Mouse (Mus musculus): ENCODE data around the gene Primpol. TPM values are rescaled to one million over a fixed set of nuclear protein-coding genes. Genes with fewer than 3 reads are reported as not detected.
A peak's percentile ranks its signal among the peaks of the same experiment; 100 is the strongest.

The Primpol gene
- polyA plus RNA-seq (2014; fragmentation: Nextera tagmentation; extraction: Ambion mirVana) = 9.8 and 10.7 TPM in 2 replicates

GRCm38 (mm10) chr8:46616879-46617689, at the start of gene Primpol, which contains the start of gene Casp3:
Primpol (minus strand) TSS chr8:46617212.
Casp3 (plus strand) TSS chr8:46617291.
- no peaks in the 10 kb centered on the region for H3K27me3 ChIP-seq (ENCODE audit: control insufficient read depth, insufficient read depth, low read length)
- ATAC-seq (ENCODE audit: insufficient number of reproducible peaks, insufficient read depth, low FRiP score, low read depth) = peak; percentile 97
- H3K36me3 ChIP-seq (ENCODE audit: control insufficient read depth, insufficient read depth, low read length) = no peaks in the 10 kb centered on the region
- peaks cover 4 to 9% of the 10 kb centered on the region in 2 experiments; a peak in 3 of 4 replicates for H3K4me1 ChIP-seq (ENCODE audit: control insufficient read depth in 2 of 2, insufficient read depth in 2 of 2, low read length in 2 of 2)
- peak within 1 kb of the TSS; percentile 88 for H3K4me2 ChIP-seq (ENCODE audit: low read length)
- no peaks in the 10 kb centered on the region for H3K9me3 ChIP-seq (ENCODE audit: control insufficient read depth, low read length)
- H3K4me3 ChIP-seq (ENCODE audit: control insufficient read depth in 1 of 2, insufficient read depth in 1 of 2, low read depth in 1 of 2, low read length in 2 of 2) = peak within 1 kb of the TSS; percentile 88 to 96
- H3K9ac ChIP-seq (ENCODE audit: low read length) = peak within 1 kb of the TSS; percentile 93
- WGBS = under 1% methylated on average over 48 of the region's 54 CpGs
- peak within 1 kb of the TSS; percentile 87 to 91 for H3K27ac ChIP-seq (replicated peaks in 1 of 2; ENCODE audit: control insufficient read depth in 1 of 2, insufficient read depth in 1 of 2, low read depth in 2 of 2, low read length in 2 of 2)

- H3K4me1 ChIP-seq (ENCODE audit: control insufficient read depth in 2 of 2, insufficient read depth in 2 of 2, low read length in 2 of 2) = no peaks in the 10 kb centered on the region
- no peaks in the 10 kb centered on the region for H3K27me3 ChIP-seq (ENCODE audit: control insufficient read depth, insufficient read depth, low read length)
- no peaks in the 10 kb centered on the region for H3K9me3 ChIP-seq (ENCODE audit: control insufficient read depth, low read length)
- no peak overlapping the region for H3K27ac ChIP-seq (replicated peaks in 1 of 2; ENCODE audit: control insufficient read depth in 1 of 2, insufficient read depth in 1 of 2, low read depth in 2 of 2, low read length in 2 of 2)
- H3K36me3 ChIP-seq (ENCODE audit: control insufficient read depth, insufficient read depth, low read length) = no peaks in the 10 kb centered on the region
- 77% methylated on average over 2 of the region's 2 CpGs for WGBS
- no peak overlapping the region for H3K9ac ChIP-seq (ENCODE audit: low read length)
- H3K4me3 ChIP-seq (ENCODE audit: control insufficient read depth in 1 of 2, insufficient read depth in 1 of 2, low read depth in 1 of 2, low read length in 2 of 2) = no peak overlapping the region
- ATAC-seq (ENCODE audit: insufficient number of reproducible peaks, insufficient read depth, low FRiP score, low read depth) = no peak
- H3K4me2 ChIP-seq (ENCODE audit: low read length) = no peak overlapping the region
Measured at GRCm38 (mm10) chr8:46655919-46656318, 38.9 kb upstream of the Primpol start.

DNA sequence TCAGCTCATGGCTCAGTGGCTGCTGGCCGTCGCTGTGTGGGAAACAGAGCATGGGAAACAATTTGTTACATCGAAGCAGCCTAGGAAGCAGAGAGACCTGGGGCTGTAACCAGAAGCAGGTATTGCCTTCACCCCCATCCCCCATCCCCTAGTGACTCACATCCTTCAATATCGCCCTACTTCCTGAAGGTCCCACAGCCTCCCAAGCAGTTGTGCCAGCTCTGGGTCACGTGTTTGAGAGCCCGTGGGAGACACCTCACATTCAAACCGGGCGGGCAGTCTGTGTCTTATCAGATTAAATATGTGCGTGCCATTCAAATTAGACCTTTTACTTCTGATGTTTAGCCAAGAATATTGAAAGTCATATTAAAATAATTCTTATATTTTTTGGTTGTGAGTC, 34.9 kb upstream of the Primpol start:
- H3K27ac ChIP-seq (replicated peaks in 1 of 2; ENCODE audit: control insufficient read depth in 1 of 2, insufficient read depth in 1 of 2, low read depth in 2 of 2, low read length in 2 of 2) = no peak overlapping the region
- no peaks in the 10 kb centered on the region for H3K9me3 ChIP-seq (ENCODE audit: control insufficient read depth, low read length)
- H3K4me3 ChIP-seq (ENCODE audit: control insufficient read depth in 1 of 2, insufficient read depth in 1 of 2, low read depth in 1 of 2, low read length in 2 of 2) = no peak overlapping the region
- H3K36me3 ChIP-seq (ENCODE audit: control insufficient read depth, insufficient read depth, low read length) = no peaks in the 10 kb centered on the region
- WGBS = 51% methylated on average over 9 of the region's 9 CpGs
- no peak overlapping the region for H3K9ac ChIP-seq (ENCODE audit: low read length)
- no peak overlapping the region for H3K4me2 ChIP-seq (ENCODE audit: low read length)
- H3K27me3 ChIP-seq (ENCODE audit: control insufficient read depth, insufficient read depth, low read length) = no peaks in the 10 kb centered on the region
- H3K4me1 ChIP-seq (ENCODE audit: control insufficient read depth in 2 of 2, insufficient read depth in 2 of 2, low read length in 2 of 2) = no peaks in the 10 kb centered on the region
- ATAC-seq (ENCODE audit: insufficient number of reproducible peaks, insufficient read depth, low FRiP score, low read depth) = no peak

- WGBS = 70% methylated on average over 4 of the region's 4 CpGs
- no peak for ATAC-seq (ENCODE audit: insufficient number of reproducible peaks, insufficient read depth, low FRiP score, low read depth)
- H3K4me3 ChIP-seq (ENCODE audit: control insufficient read depth in 1 of 2, insufficient read depth in 1 of 2, low read depth in 1 of 2, low read length in 2 of 2) = no peak overlapping the region
Measured at GRCm38 (mm10) chr8:46648421-46648820, 31.4 kb upstream of the Primpol start.

GRCm38 (mm10) chr8:46641272-46641671, 24.3 kb upstream of the Primpol start:
- no peak overlapping the region for H3K4me2 ChIP-seq (ENCODE audit: low read length)
- no peak overlapping the region for H3K9ac ChIP-seq (ENCODE audit: low read length)
- peaks cover 24% of the 10 kb centered on the region for H3K36me3 ChIP-seq (ENCODE audit: control insufficient read depth, insufficient read depth, low read length)
- WGBS = 66% methylated on average over 5 of the region's 5 CpGs
- no peaks in the 10 kb centered on the region for H3K9me3 ChIP-seq (ENCODE audit: control insufficient read depth, low read length)
- H3K4me3 ChIP-seq (ENCODE audit: control insufficient read depth in 1 of 2, insufficient read depth in 1 of 2, low read depth in 1 of 2, low read length in 2 of 2) = no peak overlapping the region
- no peak for ATAC-seq (ENCODE audit: insufficient number of reproducible peaks, insufficient read depth, low FRiP score, low read depth)
- 0 out of 4 replicates have a peak overlapping the region, but pooled peaks of 1 of the 2 experiments have one; percentile 17 for H3K27ac ChIP-seq (replicated peaks in 1 of 2; ENCODE audit: control insufficient read depth in 1 of 2, insufficient read depth in 1 of 2, low read depth in 2 of 2, low read length in 2 of 2)
- H3K4me1 ChIP-seq (ENCODE audit: control insufficient read depth in 2 of 2, insufficient read depth in 2 of 2, low read length in 2 of 2) = peaks cover 2 to 12% of the 10 kb centered on the region in 2 experiments; a peak in 2 of 4 replicates
- no peaks in the 10 kb centered on the region for H3K27me3 ChIP-seq (ENCODE audit: control insufficient read depth, insufficient read depth, low read length)

More at GRCm38 (mm10) chr8:46648421-46648820, 31.4 kb upstream of the Primpol start:
- H3K27me3 ChIP-seq (ENCODE audit: control insufficient read depth, insufficient read depth, low read length) = no peaks in the 10 kb centered on the region
- no peaks in the 10 kb centered on the region for H3K36me3 ChIP-seq (ENCODE audit: control insufficient read depth, insufficient read depth, low read length)
- no peak overlapping the region for H3K27ac ChIP-seq (replicated peaks in 1 of 2; ENCODE audit: control insufficient read depth in 1 of 2, insufficient read depth in 1 of 2, low read depth in 2 of 2, low read length in 2 of 2)
- H3K4me1 ChIP-seq (ENCODE audit: control insufficient read depth in 2 of 2, insufficient read depth in 2 of 2, low read length in 2 of 2) = no peaks in the 10 kb centered on the region
- no peak overlapping the region for H3K4me2 ChIP-seq (ENCODE audit: low read length)
- no peaks in the 10 kb centered on the region for H3K9me3 ChIP-seq (ENCODE audit: control insufficient read depth, low read length)
- H3K9ac ChIP-seq (ENCODE audit: low read length) = no peak overlapping the region

DNA sequence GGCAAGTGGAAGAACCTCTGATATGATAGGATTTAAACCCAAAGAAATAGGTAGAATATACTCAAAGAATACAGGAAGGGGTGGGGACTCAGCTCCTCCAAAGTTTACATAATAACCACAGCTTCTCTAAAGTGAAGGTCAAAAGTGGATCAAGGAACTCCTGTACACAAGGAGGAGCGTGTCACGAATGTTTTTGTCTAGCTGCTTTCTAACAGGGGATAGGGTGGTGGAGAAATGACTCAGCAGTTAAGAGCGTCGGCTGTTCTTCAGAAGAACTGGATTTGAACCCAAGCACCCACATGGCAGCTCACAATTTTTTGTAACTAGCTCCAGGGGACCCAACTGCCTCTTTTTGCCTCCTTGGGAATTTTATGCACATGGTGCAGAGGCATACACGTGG, 22.8 kb upstream of the Primpol start:
- H3K4me1 ChIP-seq (ENCODE audit: control insufficient read depth in 2 of 2, insufficient read depth in 2 of 2, low read length in 2 of 2) = peaks cover 2 to 12% of the 10 kb centered on the region in 2 experiments; a peak in 2 of 4 replicates
- WGBS = 68% methylated on average over 5 of the region's 5 CpGs
- H3K4me2 ChIP-seq (ENCODE audit: low read length) = no peak overlapping the region
- H3K9ac ChIP-seq (ENCODE audit: low read length) = no peak overlapping the region
- peaks cover 38% of the 10 kb centered on the region for H3K36me3 ChIP-seq (ENCODE audit: control insufficient read depth, insufficient read depth, low read length)
- no peak overlapping the region for H3K4me3 ChIP-seq (ENCODE audit: control insufficient read depth in 1 of 2, insufficient read depth in 1 of 2, low read depth in 1 of 2, low read length in 2 of 2)
- no peaks in the 10 kb centered on the region for H3K27me3 ChIP-seq (ENCODE audit: control insufficient read depth, insufficient read depth, low read length)
- ATAC-seq (ENCODE audit: insufficient number of reproducible peaks, insufficient read depth, low FRiP score, low read depth) = no peak
- peak overlapping the region; percentile 39 to 53; a peak in 3 of 4 replicates for H3K27ac ChIP-seq (replicated peaks in 1 of 2; ENCODE audit: control insufficient read depth in 1 of 2, insufficient read depth in 1 of 2, low read depth in 2 of 2, low read length in 2 of 2)
- no peaks in the 10 kb centered on the region for H3K9me3 ChIP-seq (ENCODE audit: control insufficient read depth, low read length)

GRCm38 (mm10) chr8:46639010-46639571, 22.1 kb upstream of the Primpol start:
- no peak overlapping the region for H3K4me3 ChIP-seq (ENCODE audit: control insufficient read depth in 1 of 2, insufficient read depth in 1 of 2, low read depth in 1 of 2, low read length in 2 of 2)
- H3K4me1 ChIP-seq (ENCODE audit: control insufficient read depth in 2 of 2, insufficient read depth in 2 of 2, low read length in 2 of 2) = peaks cover 2 to 12% of the 10 kb centered on the region in 2 experiments; a peak in 2 of 4 replicates
- peaks cover 46% of the 10 kb centered on the region for H3K36me3 ChIP-seq (ENCODE audit: control insufficient read depth, insufficient read depth, low read length)
- no peaks in the 10 kb centered on the region for H3K9me3 ChIP-seq (ENCODE audit: control insufficient read depth, low read length)
- H3K27ac ChIP-seq (replicated peaks in 1 of 2; ENCODE audit: control insufficient read depth in 1 of 2, insufficient read depth in 1 of 2, low read depth in 2 of 2, low read length in 2 of 2) = peak overlapping the region; percentile 37 to 69
- H3K27me3 ChIP-seq (ENCODE audit: control insufficient read depth, insufficient read depth, low read length) = no peaks in the 10 kb centered on the region
- peak; percentile 69 for ATAC-seq (ENCODE audit: insufficient number of reproducible peaks, insufficient read depth, low FRiP score, low read depth)
- WGBS = 45% methylated on average over 6 of the region's 6 CpGs
- peak overlapping the region; percentile 17; the same call in 1 of the 2 replicates for H3K9ac ChIP-seq (ENCODE audit: low read length)
- peak overlapping the region; percentile 28; the same call in 1 of the 2 replicates for H3K4me2 ChIP-seq (ENCODE audit: low read length)

Data from heart, embryonic 14.5 days (tissue).